Mouse (Mus musculus) cerebral cortex, adult 2 months (tissue): ENCODE results near the gene Cplx3.

Experiments used
- WGBS: fragments of 180-500 bp; shearing (Covaris S2); methylation state at CpG from one replicate; pipeline ENCODE4 v1.1.7; 2018; 5-methylcytosine and 5-hydroxymethylcytosine counted together

The Cplx3 gene

DNA sequence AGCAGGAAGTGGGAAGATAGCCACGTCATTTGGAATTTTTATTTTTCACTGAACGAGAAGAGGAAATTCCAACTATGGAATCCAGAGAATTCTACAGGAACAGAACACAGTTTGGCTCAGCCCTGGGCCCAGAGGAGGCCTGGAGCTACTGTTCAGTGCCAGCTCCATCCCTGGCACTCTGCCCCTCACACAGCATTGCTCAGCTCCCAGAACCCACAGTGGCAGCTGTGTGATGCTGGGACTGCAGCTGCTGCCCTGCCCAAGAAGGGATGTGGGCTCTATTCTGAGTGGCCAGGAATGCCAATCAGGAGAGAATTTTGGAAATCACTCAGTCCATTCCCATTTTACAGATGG, 4.8 kb downstream of the Cplx3 start:
- WGBS = 17% methylated on average over 2 of the region's 2 CpGs

DNA sequence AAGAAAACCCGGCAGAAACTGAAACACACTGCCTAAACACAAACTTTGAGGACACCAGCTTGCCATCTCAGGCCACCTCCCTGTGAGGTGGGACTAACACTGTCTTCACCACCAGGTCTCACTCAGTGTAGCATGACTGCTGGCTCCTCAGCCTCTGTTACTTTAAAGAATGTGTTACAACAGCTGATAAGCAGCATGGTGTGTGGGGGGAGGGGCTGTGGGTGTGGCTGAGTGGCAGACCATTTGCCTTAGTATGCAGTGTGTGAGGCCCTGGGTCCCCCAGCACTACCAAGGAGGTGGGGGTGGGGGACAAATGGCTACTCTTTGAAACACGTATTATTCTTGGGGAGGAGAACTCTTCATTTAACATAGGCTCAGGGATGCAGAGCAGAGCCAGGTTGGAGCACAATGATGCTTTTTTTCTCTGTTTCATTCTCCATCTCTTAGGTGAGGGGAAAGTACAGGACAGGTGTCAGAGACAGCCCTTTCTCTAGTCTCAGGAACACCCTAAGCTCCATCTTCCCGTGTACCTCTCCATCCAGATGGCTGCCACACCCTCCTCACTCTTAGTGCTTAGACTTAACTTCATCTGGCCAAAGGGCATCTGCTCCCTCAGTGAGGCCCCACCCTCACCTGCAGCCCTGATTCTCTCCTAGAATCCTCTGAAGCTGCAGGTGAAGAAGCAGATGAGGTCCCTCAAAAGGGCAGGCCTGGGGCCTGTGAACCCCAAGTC, 5.3 kb downstream of the Cplx3 start:
- WGBS = 50% methylated on average over 3 of the region's 3 CpGs

DNA sequence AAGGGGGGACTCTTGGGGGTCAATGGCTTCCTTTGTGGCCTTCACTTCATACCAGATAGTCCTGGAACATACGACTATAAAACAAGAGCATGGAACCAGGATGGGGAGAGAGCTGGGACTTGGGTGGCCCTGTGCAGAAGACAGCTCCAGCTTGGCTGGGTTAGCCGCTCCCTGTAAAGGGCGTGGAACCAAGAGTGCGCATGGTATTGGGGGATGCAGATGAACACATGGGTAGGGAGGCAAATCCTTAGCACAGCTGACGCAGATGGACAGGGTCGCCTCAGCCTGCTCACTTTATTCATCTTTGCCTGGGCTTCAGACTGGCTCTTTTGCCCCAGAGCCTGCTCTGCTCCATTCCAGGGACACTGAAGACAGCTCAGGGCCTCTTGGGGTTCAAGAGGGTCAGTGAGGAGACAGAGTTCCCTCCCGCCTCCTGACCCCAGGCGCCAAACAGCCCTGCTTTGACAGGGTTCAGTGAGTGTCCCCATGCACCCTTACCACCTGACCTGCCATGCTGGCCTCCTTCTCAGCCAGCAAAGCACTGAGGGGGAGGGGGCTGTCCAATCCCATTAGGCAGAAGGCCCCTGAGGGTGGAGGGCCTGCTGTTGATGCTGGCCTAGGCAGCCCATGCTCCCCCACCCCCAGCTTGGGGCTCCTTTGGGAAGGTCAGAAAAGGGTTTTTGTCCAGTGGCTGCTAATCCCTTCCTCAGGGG, 7.1 kb downstream of the Cplx3 start:
- whole genome bisulfite sequencing = 75% methylated on average over 8 of the region's 8 CpGs

DNA sequence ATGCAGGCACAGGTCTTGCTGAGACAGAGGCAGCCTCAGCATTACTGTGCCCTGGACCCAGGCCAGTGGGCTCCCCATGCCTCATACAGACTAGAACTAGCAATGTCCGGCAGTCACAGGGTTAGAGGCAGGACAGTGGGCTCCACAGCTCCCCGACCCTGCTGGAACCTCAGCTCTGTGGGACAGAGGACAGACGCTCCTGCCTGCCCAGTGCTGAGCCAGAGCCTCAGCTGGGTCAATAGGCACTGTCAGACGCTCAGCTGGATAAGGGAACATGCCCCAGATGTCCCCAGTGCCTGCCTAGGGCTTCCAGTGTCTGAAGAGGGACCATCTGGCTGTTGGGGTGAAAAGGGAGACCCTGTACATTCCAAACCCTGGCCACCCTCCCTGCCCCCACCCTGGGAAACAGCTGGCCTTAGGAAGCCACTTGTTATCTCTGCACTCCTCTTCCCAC, 8.1 kb downstream of the Cplx3 start:
- WGBS = 51% methylated on average over 4 of the region's 4 CpGs

DNA sequence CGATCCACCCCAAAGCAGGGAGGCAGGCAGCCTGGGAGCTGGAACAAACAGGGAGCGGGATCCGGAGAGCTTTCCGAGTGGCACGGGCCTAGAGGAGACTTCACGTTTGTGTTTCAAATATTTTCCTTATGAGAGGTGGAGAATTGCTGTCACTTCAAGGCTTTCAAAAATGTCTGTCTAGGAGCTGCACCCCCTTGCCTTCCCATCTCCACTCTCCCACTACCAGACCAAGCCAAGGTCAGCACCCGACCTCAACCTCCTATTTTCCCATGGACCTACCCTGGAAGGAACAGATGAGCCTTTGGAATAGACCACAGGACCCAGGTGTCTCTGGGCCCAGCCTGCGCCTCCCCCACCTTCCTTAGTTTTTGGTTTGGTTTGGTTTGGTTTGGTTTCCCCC, 8.8 kb downstream of the Cplx3 start:
- 89% methylated on average over 8 of the region's 8 CpGs for WGBS

DNA sequence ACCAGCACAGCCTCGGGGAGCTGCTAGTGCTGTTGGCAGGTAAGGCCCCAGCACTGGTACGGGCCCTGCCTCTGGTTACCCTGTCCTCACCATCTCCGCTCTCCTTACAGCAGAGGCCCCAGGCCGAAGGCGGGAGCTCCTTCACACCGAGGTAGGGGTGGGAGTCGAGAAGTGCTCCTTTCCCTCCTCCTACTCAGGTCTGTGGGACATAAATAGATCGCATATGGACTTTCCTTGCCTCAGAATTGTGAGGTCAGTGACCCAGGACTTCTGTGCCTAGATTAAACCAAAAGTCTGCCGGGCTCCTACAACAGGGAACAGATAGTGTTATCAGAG, 11.9 kb downstream of the Cplx3 start:
- 72% methylated on average over 9 of the region's 9 CpGs for WGBS

DNA sequence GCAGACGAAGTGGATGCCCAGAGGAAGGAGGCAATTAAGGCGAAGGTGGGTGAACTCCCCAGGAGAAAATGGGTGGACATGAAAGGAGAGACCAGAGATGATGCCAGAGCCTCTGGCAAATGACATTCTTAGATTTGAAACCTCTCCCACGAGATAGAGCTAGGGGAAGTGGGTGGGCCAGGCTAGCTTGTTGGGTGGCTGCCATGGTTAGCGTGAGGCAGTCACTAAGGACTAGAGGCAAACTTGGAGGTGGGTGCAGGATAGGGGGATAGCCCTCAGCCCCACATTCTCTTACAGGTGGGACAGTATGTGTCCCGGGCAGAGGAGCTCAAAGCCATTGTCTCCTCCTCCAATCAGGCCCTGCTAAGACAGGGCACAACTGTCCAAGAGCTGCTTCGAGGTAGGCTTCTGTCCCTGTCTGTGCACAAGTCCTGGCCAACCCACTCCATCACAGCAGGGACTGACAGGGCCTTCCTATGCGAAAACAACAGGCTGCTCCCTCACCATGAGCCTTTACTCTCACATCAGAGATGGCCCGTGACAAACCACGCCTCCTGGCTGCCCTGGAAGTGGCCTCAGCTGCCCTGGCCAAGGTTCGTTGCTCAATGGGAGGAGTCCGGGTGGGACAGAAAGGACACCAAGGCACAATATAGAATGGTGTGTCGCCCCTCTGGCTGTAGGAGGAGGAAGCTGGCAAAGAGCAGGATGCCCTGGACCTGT, 12.5 kb downstream of the Cplx3 start:
- WGBS = 52% methylated on average over 12 of the region's 12 CpGs

DNA sequence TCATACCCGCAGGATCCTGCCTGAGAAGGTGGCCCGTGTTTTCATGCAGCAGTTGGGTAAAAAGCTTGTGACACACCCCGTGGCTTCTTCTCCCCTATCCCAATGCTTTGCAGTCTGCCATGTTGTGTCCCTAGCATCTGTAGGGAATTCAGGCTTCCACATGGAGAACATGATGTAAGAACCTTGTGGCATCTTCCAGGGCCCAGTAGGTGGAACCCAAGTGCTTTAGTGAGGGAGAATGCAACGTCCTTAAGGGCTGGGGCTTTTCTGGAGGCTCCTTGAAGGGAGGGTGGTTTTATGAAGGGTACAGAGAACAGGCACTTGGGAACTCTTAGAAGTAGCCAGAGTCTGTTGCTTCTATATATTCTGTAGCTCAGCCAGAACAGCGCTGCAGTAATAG, 15.4 kb downstream of the Cplx3 start:
- WGBS = 31% methylated on average over 5 of the region's 5 CpGs

DNA sequence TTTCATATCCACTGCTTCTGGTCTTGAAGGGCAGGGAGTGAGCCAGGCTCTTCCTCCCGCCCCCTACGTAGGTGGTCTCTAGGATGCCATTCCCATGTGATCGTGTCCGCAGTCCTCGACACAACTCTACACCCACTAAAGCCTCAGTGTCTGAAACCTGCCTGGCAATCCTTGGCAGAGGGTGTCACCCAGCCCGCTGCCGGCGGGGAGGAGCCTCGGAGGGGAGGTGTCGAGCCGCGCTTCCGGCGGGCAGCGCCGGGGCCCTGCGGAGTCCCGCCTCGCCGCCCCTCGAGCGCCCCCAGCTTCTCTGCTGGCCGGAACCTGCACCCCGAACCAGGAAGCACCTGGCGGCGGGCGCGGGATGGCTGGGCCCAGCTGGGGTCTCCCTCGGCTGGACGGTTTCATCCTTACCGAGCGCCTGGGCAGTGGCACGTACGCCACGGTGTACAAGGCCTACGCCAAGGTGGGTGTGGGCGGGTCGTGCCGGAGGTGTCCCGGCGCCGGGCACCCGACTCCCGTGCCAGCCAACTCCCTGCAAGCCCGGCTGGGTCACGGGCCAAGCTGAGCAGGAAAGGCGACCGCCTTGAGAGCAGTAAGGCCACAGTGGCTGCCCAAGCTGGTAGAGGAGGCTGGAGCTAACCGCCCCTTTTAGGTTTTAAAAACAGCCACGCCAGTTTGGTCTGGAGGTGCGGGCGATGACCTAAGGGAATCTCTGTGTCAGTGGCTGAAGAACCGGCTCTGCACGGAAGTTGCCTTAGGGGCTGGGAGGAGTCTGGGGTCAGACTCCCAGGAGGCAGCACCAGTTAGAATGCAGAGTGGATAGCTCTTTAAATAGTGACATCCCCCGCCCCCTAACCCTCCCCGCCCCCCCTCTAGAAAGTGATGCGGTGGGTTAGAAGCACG, 16.6 kb downstream of the Cplx3 start, which contains the start of gene Ulk3:
Gene Ulk3 (plus strand): TSS at position 229 of the 903 bp plus-strand sequence.
- WGBS = under 1% methylated on average over 58 of the region's 58 CpGs

DNA sequence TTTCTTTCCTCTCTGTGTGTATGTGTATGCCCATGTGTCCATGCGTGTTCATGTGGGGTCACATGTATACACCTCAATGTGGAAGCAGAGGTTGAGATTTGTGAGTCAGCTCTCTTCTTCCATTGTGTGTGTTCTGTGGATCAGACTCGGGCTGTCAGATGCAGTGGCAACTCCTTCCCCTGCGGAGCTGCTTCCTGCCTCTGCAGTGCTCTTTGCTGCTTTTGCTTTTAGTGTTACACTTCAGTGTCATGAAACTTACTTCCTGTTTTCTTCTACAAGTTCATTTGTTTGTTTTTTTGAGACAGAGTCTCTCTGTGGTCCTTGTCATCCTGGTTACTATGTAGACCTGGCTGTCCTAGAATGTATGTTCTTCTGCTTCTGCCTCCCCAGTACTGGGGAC, 21.1 kb downstream of the Cplx3 start:
- 81% methylated on average over 3 of the region's 3 CpGs for WGBS

DNA sequence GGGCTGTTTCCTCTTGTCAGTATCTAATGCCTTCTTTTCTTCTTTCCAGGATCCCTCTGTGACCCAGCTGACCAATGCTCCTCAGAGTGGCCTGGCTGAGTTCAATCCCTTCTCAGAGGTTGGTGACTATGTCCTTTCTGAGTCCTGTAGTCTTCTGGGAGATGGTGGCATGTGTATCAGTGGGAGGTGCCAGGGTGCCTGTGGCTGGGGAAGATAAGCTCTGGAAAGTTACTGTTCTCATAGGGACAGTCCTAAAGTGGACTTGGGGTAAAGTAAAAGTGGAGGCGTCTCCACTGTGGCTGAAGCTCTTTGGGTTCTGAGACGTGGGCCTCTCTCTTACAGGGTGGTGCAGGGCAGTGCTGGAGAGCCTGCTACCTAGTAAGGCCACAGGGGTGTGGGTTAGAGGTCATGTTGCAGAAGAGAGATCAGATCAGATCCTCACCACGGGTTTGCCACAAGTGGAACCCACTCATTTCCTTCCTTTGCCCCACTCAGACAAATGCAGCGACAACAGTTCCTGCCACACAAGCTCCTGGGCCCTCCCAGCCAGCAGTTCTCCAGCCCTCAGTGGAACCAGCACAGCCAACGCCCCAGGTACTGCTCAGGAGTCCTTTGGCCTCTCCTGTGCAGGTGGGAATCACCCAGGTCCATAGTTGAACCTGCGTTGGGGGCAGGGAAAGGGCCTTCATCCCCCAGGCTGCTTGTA, 28.8 kb downstream of the Cplx3 start:
- 86% methylated on average over 6 of the region's 6 CpGs for WGBS

DNA sequence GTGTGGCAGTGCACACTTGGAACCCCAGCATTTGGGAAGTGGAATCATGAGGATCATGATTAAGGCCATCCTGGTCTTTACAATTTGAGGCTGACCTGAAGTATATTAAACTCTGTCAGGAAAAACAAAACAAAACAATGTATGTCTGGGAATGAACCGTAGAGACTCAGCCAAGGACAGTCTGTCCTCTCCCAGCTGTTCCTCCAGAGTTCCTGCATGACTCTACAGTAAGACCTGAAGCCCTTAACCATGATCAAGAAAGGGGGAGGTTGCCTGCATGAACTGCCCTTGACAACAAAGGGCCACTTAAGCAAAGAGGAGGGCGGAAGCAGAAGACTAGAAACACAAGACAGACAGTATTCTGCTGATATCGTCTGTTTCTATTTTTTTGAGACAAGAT, 30.5 kb downstream of the Cplx3 start:
- WGBS = 67% methylated on average over 3 of the region's 3 CpGs

DNA sequence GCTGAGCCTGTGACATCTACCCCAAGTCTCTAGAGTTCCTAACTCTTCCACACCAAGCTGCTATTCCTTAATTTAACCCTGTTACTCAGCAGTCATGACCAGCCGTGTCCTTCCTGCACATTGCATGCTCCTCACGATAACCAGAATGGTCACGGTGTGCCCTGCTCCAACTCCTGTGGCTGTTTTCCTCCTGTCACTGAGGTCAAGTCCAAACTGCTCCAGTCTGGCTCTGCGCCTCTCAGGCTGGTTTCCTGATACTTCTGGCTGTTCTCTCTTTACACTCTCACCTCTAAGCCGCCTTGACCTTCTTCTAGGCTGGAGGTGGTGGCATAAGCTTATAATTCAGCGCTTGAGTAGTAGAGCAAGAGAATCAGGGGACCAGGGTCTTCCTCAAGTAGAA, 37.6 kb downstream of the Cplx3 start:
- WGBS = 86% methylated on average over 6 of the region's 6 CpGs

DNA sequence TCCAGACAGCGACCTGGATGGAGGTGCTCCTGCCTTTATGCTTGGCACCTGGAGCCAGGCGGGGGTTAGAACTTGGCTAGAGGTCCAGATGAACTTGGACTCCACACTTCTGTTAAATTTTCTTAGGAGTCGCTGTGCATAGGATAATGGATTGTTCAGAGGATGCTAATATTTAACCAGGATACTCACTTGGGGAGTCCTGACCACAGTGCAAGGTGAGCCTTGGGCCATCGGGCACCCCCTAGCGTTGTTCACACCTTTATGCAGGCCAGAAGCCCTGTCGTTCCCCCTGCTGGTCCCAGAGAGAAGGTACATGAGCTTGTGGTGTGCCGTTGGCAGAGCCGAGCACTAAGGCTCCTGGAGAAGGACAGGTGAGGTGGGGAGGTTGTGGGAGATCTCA, 39.2 kb downstream of the Cplx3 start:
- WGBS = 68% methylated on average over 8 of the region's 8 CpGs

DNA sequence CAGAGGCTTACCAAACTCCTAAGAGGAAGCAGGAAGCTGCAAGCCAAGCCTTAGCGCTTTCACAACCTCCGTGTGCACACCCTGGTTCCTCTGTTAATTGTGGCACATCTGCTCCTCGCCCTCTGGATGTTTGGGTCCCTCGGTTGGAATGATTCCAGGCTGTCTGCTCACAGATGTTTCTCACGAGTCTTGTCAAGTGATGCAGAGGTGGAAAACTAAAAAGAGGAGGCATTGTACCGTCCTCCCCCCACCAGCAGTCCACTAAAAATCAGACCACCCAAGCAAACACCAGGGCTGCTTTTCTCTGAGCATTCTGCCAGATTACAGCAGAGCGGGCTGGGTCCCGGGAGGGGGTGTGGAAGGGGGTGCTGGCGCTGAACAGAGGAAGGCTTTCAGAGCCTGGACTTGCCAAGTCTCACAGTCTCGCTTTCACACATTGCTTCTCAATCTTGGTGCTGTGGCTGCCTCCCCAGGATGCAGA, 40.3 kb downstream of the Cplx3 start:
- 16% methylated on average over 10 of the region's 10 CpGs for WGBS

DNA sequence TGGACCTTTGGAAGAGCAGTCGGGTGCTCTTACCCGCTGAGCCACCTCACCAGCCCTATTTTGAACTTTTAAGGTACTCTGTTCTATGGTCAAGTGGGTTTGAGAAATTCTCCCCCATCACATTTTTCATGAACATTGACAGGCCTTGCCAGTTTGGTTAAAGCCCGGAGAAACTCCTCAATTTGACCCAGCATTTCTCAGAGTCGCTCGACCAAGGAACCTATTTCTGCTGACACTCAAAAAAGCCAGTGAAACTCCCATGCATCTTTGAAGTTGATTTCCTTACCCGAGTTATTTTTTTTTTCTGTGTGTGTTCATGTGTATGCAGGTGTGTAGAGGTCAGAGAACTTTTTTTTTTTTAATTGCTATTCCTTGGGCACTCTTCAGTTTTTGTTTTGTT, 41.5 kb downstream of the Cplx3 start:
- 86% methylated on average over 6 of the region's 6 CpGs for WGBS

DNA sequence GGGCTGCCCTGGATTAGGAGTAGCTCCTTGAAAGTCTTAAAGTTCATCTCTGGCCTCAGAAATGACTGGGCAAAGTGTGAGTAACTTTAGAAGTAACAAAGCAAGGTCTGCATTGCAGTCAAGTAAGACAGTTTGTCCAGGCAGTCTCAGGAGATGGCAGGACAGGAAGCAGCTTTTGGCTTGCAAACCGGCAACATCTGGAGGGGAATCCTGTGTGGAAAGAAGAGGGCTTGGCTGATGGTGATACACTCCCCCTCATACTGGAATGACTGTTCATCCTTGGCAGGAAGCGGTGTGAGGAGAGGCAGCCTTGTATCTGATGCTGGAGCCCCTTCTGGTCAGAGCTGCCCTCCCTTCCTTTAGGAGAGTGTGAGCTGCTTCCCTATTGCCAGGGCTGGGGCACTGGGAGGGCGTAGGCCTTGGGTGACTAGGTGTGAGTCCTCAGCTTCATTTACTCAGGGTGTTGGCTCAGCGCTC, 43.1 kb downstream of the Cplx3 start:
- 30% methylated on average over 4 of the region's 4 CpGs for WGBS

DNA sequence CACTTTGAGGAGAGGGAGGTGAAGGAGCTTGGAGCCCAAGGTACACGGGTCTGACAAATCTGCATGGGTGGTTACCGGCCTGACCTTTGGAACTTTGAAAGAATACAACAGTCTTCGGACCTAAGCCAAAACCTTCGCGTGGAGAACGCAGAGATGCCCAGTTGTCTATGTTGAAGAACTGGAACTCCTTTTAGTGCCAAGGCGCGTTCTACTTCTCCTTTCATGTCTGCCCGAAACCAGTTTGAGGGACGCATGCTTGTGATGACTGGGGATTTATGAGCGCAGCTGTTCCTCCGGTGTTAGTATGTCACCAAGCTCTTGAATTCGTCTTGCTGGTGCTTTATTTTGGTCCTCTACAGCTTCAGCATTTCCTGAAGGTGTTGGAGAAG, 44.4 kb downstream of the Cplx3 start:
- 66% methylated on average over 13 of the region's 13 CpGs for WGBS

DNA sequence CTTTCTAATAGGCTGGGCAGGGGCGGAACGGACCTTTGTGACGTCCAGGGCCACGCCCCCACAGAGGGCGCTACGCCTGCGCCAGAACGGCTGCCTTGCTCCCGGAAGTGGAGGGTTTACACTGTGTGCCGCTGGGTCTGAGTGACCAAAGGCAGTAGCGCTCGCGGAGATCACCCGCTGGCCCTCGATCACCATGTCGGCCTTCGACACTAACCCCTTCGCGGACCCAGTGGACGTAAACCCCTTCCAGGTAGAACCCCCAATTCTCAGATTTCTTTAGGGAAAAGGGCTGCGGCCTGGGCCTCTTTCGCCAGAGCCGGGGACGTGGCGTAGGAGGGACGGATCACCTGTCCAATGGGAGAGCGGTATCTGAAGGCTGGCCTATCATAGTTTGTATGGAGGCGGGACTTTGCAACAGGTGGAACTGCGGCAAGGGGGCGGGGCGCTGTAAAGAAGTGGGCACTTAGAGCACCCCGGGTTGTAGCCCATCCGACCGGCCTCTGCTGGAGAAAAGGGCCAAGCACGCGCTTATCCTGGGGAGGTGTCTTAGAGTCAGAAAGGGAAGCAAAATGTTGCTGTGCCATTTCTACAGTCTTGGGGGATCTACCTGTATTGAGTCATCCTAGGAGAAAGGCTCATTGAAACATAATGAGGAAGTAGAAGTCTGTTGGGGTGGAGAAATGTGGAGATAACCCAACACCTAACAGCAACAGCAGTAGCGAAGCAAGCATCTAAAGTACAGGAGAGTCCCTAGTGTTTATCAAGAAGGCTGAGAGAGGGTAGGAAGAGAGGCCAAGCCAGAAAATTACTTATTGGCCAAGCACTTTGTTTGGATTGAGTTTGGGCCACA, 45.0 kb downstream of the Cplx3 start, which contains the start of gene Scamp2:
Gene Scamp2 (plus strand): TSS at position 83 of the 850 bp plus-strand sequence.
- WGBS = 1% methylated on average over 37 of the region's 37 CpGs

DNA sequence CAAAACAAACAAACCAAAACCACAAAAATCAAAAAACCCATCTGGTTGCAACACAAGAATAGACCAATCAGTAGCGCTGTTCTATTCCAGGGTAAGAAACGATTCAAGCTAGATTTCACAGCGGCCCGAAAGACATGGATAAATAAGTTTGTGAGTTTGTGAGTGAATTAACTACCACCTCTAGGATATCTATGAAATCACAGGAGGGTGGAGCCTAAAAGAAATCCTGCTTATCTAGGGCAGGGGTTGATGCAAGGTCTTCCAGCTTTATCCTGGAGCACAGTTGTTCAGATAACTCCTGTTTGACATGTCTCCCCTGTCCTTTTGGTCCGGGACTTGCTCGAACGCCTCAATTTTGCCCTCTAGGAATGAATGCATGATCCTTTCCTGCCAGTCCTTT, 45.8 kb downstream of the Cplx3 start:
- WGBS = 12% methylated on average over 7 of the region's 7 CpGs
